15 mouse cellular contexts compared by ENCODE assay signal in the genomic region with DNA sequence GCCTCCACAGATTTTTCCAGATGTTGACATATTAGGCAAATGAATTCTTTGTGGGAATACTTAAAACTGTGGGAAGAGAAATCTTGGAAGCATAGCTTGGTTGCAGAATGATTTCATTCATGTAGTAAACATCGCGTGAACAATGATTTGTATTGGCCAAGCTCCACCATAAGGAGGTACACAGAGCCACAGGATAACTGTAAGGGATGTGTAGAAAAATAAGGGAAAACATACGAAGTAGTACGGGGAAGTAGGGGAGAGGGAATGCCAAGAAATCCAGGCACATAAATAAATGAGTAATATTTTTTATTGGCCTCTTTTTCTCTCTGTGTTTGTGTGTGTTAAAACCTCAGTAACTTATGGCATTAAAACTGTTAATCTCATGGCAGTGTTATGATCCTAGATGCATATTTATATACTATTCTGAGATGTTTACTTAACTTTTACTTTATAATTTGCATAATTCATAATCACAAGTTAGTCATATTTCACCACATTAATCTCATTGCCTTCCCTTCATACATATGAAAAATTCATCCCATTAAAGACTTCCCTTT.
"Had no signal": no experiment of that assay in that cellular context is flagged by ENCODE, and none has a peak within 500 bp of the region (broad histone marks: within the 10 kb centered on the region; RNA-seq: fewer than 3 reads in every experiment).

No protein-coding gene starts in this region.

- H3K4me2 ChIP-seq: neural tube, embryonic 15.5 days; stomach, embryonic 15.5 days had no signal

- H3K27me3 ChIP-seq: neural tube, embryonic 15.5 days; stomach, embryonic 15.5 days had no signal

- H3K9me3 ChIP-seq: neural tube, embryonic 15.5 days; stomach, embryonic 15.5 days had no signal

- H3K9ac ChIP-seq: neural tube, embryonic 15.5 days; stomach, embryonic 15.5 days had no signal

- H3K36me3 ChIP-seq: neural tube, embryonic 15.5 days; stomach, embryonic 15.5 days had no signal

- H3K4me1 ChIP-seq: neural tube, embryonic 15.5 days; stomach, embryonic 15.5 days had no signal

- H3K4me3 ChIP-seq: neural tube, embryonic 15.5 days; stomach, embryonic 15.5 days had no signal

- DNase-seq: retina, postnatal 1 day; right cerebral cortex, adult 18-20 months; right cerebral cortex, postnatal 14 days; right cerebral cortex, postnatal 25 days; right cerebral cortex, postnatal 4 days; spleen, adult 18-20 months; thymus, adult 18-20 months; thymus, adult 2 months; thymus, postnatal 14 days; thymus, postnatal 25 days; thymus, postnatal 36 days; thymus, postnatal 4 days had no signal

- H3K27ac ChIP-seq: neural tube, embryonic 15.5 days; stomach, embryonic 15.5 days; stomach, postnatal 0 days had no signal
